Mouse (Mus musculus): Measurements from ENCODE around the gene Pecam1.

DNA sequence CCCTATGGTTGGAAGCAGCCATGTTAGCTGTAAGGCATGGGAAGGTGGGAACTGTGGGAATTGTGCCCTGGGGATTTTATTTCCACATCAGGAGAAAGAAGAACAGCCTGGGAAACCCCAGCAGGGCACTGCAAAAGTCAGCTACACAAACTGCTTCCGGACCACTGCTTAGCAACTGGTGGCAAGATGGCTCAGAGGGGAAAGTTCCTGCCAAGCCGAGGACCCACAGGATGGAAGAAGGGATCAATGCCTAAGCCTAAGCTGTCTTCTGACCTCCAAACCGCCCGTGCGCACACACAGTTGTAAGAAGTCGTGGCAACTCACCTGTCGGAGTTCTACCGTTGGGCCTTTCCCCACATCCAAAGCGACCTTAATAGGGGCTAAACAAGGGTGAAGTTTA, 22.6 kb upstream of the Pecam1 start:
- no peak for TF ChIP-seq CTCF (IDR thresholded peaks at IDR 0.05; ENCODE audit: insufficient read depth, low read depth, low read length)
- no peak for TF ChIP-seq POLR2A (IDR thresholded peaks at IDR 0.05; ENCODE audit: insufficient read depth, low read depth, low read length)

All from olfactory bulb, adult 2 months (tissue).